Mouse (Mus musculus) forebrain, embryonic 11.5 days (tissue): Measurements from ENCODE around the gene Glrx3. TPM values are rescaled to one million over a fixed set of nuclear protein-coding genes. Genes with fewer than 3 reads are reported as not detected.

Experiments used
- ATAC-seq: fragments of 200-750 bp; cut with Nextera tagmentation; replicated peaks from 2 replicates; pipeline ENCODE4 v1.8.0; 2017; ENCODE audit warnings: moderate TSS enrichment; ENCODE audit not compliant: low FRiP score
- DNase-seq: peaks from one replicate; pipeline ENCODE4 v3.0.0-alpha.2; 2017; ENCODE audit warnings: low spot score
- H3K27ac ChIP-seq: fragments of 300-500 bp; sonication (generic); 2 replicates; pipeline ENCODE4 v1.5.1; 2014; ENCODE audit warnings: low read depth, low read length
- H3K27me3 ChIP-seq: fragments of 300-500 bp; sonication (generic); 2 replicates; pipeline ENCODE4 v1.6.1; 2014; ENCODE audit warnings: mild to moderate bottlenecking, low read length, mixed read lengths; ENCODE audit not compliant: control insufficient read depth, insufficient read depth
- H3K36me3 ChIP-seq: fragments of 300-500 bp; sonication (generic); 2 replicates; pipeline ENCODE4 v1.6.1; 2014; ENCODE audit warnings: mild to moderate bottlenecking, low read length, moderate library complexity, mixed read lengths; ENCODE audit not compliant: control insufficient read depth, insufficient read depth
- H3K4me1 ChIP-seq: fragments of 300-500 bp; sonication (generic); replicated peaks from 2 replicates; pipeline ENCODE4 v1.6.1; 2014; ENCODE audit warnings: low read length, mixed read lengths; ENCODE audit not compliant: control insufficient read depth, insufficient read depth
- H3K4me2 ChIP-seq: fragments of 300-500 bp; sonication (generic); 2 replicates; pipeline ENCODE4 v1.6.1; 2014; ENCODE audit warnings: low read depth, mild to moderate bottlenecking, low read length, moderate library complexity, mixed read lengths; ENCODE audit not compliant: severe bottlenecking
- H3K4me3 ChIP-seq: fragments of 300-500 bp; sonication (generic); 2 replicates; pipeline ENCODE4 v1.5.1; 2014; ENCODE audit warnings: low read depth, low read length
- H3K9ac ChIP-seq: fragments of 300-500 bp; sonication (generic); 2 replicates; pipeline ENCODE4 v1.6.1; 2014; ENCODE audit warnings: low read length
- H3K9me3 ChIP-seq: fragments of 300-500 bp; sonication (generic); 2 replicates; pipeline ENCODE4 v1.6.1; 2016; ENCODE audit warnings: low read length, mixed read lengths; ENCODE audit not compliant: control insufficient read depth
- WGBS: fragments of 180-500 bp; shearing (Covaris S2); extraction: QIAGEN DNeasy Blood & Tissue Kit; methylation state at CpG from one replicate; pipeline ENCODE4 v1.1.7; 2014; 5-methylcytosine and 5-hydroxymethylcytosine counted together
- polyA plus RNA-seq: library from polyadenylated mRNA; unstranded; fragments of >200 nt; fragmentation: Nextera tagmentation; extraction: Ambion mirVana; gene quantifications from 2 replicates; pipeline ENCODE4 v1.2.1, GENCODE M21; 2014

Gene Glrx3
- polyA plus RNA-seq = 285 and 290 TPM in 2 replicates

DNA sequence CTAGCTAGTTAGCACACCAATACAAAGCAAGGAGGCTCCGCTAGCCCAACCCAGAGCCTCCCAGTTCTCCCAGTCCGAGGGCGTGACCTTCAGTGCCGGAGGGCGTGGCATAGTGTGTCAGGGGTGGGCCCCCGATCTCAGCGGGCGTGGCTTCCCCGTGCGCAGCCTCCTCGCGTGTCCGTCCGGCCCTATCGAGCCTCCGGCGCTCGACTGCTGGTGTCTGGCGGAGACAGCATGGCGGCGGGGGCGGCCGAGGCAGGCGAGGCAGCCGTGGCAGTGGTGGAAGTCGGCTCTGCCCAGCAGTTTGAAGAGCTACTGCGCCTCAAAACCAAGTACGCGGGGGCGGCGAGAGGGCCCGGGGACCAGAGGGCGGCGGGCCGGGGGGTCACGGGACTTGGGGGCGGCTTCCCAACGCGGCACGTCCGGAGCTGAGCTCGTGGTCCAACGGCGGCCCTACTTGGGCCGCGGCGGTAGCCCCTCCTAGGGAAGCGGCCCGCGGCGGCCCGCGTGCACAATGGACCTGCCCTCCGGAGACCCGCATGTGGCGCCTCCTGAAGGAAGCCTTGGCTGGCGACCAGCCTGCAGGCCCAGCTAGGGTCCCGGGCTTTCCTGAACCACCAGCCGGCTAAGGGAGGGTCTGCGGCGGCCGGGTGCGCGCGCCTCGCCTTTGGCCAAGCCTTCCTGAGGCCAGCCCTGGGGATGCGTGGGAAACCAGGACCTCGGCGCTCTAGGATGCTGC is at the start of gene Glrx3:
Gene Glrx3, plus strand, starts transcription at position 175 of the 739 bp plus-strand sequence.
- peak within 1 kb of the TSS; percentile 75 for H3K4me2 ChIP-seq
- ATAC-seq (peak; percentile 96), DNase-seq (peak; percentile 97)
- under 1% methylated on average over 62 of the region's 69 CpGs for WGBS
- H3K36me3 ChIP-seq = no peaks in the 10 kb centered on the region
- peak within 1 kb of the TSS; percentile 62 for H3K27ac ChIP-seq
- 0 out of 2 replicates have a peak, but pooled peaks cover 3% of the 10 kb centered on the region for H3K4me1 ChIP-seq
- H3K9me3 ChIP-seq = no peaks in the 10 kb centered on the region
- H3K4me3 ChIP-seq = peak within 1 kb of the TSS; percentile 96
- H3K27me3 ChIP-seq = no peaks in the 10 kb centered on the region
- peak within 1 kb of the TSS; percentile 96 for H3K9ac ChIP-seq

DNA sequence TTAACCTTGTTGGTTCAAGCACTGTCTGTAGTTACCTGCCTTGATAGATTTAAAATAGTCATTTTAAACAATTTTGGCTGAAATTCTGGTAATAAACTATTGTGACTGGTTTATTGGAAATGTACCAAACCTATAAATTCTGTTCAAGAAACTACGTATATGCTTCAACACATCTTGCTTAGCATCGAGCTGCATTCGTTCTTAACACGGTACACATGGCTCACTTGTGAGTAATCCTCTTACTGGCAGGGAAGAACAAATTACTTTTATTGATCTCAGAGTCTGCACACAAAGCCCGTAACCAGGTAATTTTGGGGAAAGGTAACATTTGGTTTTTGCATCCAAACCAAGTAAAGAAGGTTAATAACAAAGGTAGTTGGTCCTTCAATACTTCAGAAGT is 49.6 kb upstream of the Glrx3 start:
- H3K4me2 ChIP-seq = no peak overlapping the region
- H3K9ac ChIP-seq = no peak overlapping the region
- H3K36me3 ChIP-seq = no peaks in the 10 kb centered on the region
- no peaks in the 10 kb centered on the region for H3K4me1 ChIP-seq
- WGBS = 90% methylated on average over 5 of the region's 5 CpGs
- no peaks in the 10 kb centered on the region for H3K27me3 ChIP-seq
- H3K27ac ChIP-seq = no peak overlapping the region
- DNase-seq (no peak), ATAC-seq (no peak)
- H3K4me3 ChIP-seq = no peak overlapping the region
- H3K9me3 ChIP-seq = no peaks in the 10 kb centered on the region

DNA sequence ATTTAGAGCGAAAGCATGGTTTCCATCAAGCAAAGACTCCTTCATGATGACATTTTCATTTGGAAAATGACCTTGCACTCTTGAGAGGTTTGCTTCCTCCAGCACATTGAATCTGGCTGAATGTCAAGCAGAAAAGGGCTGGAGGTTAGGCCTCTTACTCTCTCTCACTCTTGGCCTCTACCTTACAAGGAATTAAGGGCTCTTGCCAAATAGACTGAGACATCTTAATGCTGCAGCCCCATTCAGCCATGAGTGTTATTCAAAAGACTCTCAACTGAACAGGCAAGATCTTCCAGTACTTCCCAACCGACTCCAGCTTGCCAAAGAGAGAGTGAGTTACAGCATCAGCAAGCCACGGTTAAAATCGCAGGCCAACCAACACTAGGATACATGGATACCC is 42.0 kb upstream of the Glrx3 start:
- H3K4me1 ChIP-seq = no peaks in the 10 kb centered on the region
- 96% methylated on average over 4 of the region's 4 CpGs for WGBS
- ATAC-seq = no peak
- H3K4me2 ChIP-seq = no peak overlapping the region
- DNase-seq = no peak
- H3K27me3 ChIP-seq = no peaks in the 10 kb centered on the region
- no peaks in the 10 kb centered on the region for H3K9me3 ChIP-seq
- no peaks in the 10 kb centered on the region for H3K36me3 ChIP-seq
- H3K27ac ChIP-seq = no peak overlapping the region
- no peak overlapping the region for H3K4me3 ChIP-seq
- no peak overlapping the region for H3K9ac ChIP-seq

DNA sequence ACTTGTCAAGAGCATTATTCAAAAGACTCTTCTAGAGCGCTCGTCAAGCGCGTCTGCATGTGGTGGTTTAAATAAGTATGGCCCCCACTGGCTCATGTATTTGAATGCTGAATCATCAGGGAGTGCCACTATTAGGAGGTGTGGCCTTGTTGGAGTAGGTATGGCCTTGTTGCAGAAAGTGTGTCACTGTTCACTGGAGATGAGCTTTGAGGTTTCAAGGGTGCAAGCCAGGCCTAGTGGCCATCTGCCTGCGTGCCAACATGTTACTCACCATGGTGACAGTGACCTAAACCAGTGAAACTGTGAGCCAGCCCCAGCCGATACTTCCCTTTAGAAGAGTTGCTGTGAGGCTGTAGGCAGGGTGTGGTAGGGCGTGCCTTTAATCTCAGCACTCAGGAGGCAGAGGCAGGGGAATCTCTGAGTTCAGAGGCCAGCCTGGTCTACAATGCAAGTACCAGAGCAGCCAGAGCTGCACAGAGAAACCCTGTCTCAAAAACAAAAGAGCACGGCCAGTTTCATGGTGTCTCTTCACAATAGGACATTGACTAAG is 40.0 kb upstream of the Glrx3 start:
- WGBS = 93% methylated on average over 8 of the region's 8 CpGs
- no peak overlapping the region for H3K4me3 ChIP-seq
- DNase-seq (no peak), ATAC-seq (no peak)
- no peak overlapping the region for H3K9ac ChIP-seq
- H3K9me3 ChIP-seq = no peaks in the 10 kb centered on the region; the same call in 1 of the 2 replicates
- H3K27me3 ChIP-seq = no peaks in the 10 kb centered on the region
- no peaks in the 10 kb centered on the region for H3K4me1 ChIP-seq
- no peak overlapping the region for H3K4me2 ChIP-seq
- no peaks in the 10 kb centered on the region for H3K36me3 ChIP-seq
- no peak overlapping the region for H3K27ac ChIP-seq

DNA sequence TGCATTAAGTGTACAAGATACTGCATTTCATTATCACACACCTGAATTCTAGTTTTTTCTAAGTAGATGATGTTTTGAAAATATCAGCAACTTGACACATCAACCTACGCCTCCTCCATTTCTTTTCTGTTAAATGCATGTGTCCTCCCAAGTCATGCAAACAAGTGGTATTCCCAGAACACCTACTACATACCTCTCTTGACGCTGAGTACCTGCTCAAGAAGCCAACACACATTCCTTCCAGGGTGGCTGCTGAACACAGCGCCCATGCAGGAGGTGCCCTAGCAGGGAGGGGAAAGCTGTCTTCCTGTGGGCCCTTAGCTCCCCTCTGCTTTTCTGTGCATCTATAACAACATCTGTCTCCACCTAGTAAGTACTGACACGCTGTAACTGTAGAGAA is 38.4 kb upstream of the Glrx3 start:
- Histone ChIP-seq H3K4me3 (no peak overlapping the region), H3K9ac (no peak overlapping the region), H3K4me2 (no peak overlapping the region), H3K4me1 (no peaks in the 10 kb centered on the region), H3K36me3 (no peaks in the 10 kb centered on the region), H3K27me3 (no peaks in the 10 kb centered on the region), H3K9me3 (no peaks in the 10 kb centered on the region; the same call in 1 of the 2 replicates), H3K27ac (no peak overlapping the region)
- no peak for ATAC-seq
- WGBS = 91% methylated on average over 4 of the region's 4 CpGs
- no peak for DNase-seq

DNA sequence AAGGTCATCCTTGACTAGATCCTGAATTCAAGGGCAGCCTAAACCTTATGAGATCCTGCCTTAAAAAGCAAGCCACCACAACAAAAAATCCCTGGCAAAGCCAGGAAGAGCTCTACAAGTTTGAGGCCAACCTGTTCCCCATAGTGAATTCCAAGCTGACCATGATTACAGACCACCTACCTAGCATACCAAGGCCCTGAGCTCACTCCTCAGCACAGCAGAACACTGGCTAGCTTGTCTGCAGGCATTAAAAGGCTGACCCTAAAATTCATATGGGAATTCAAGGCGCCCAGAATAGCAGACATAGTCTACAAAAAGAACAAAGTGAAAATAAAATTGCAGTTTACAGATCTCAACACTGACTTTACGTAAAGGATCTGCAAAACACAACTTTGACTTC is 33.3 kb upstream of the Glrx3 start:
- Histone ChIP-seq H3K4me1 (no peaks in the 10 kb centered on the region), H3K27ac (no peak overlapping the region), H3K27me3 (no peaks in the 10 kb centered on the region), H3K4me3 (no peak overlapping the region), H3K9me3 (no peaks in the 10 kb centered on the region; the same call in 1 of the 2 replicates), H3K36me3 (no peaks in the 10 kb centered on the region), H3K4me2 (no peak overlapping the region), H3K9ac (no peak overlapping the region)
- ATAC-seq (no peak), DNase-seq (no peak)
- WGBS = 89% methylated on average over 2 of the region's 2 CpGs

DNA sequence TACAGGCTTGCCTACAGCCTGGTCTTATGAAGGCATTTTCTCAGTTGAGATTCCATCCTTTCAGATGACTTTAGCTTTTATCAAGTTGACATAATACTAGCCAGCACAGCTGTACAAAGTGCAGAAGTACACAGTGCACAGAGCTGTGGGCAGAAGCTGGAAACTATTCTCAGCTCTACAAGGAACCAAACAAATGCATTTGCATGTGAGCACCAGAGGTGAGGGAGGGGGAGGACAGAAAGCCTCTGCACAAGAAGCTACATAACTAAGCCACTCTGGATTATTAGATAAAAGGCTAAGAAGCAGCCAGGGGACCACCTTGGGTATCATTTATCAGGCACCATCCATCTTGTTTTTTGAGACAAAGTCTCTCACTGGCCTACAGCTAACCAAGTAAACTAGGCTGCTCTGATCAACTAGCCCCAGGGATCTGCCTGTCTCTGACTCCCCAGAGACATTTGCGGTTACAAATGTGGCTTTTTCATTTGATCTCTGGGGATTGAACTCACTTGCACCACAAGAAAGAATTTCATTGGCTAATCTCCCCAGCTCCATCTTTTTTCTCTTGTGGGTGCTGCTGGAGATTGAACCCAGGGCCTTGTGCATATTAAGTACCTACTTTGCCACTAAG is 29.9 kb upstream of the Glrx3 start:
- H3K27ac ChIP-seq = no peak overlapping the region
- H3K9me3 ChIP-seq = no peaks in the 10 kb centered on the region
- H3K4me1 ChIP-seq = peaks cover 2% of the 10 kb centered on the region; the same call in 1 of the 2 replicates
- no peak for DNase-seq
- 78% methylated on average over 1 of the region's 1 CpGs for WGBS
- H3K4me3 ChIP-seq = no peak overlapping the region
- no peak overlapping the region for H3K4me2 ChIP-seq
- H3K36me3 ChIP-seq = no peaks in the 10 kb centered on the region
- H3K9ac ChIP-seq = no peak overlapping the region
- ATAC-seq = no peak
- H3K27me3 ChIP-seq = no peaks in the 10 kb centered on the region

DNA sequence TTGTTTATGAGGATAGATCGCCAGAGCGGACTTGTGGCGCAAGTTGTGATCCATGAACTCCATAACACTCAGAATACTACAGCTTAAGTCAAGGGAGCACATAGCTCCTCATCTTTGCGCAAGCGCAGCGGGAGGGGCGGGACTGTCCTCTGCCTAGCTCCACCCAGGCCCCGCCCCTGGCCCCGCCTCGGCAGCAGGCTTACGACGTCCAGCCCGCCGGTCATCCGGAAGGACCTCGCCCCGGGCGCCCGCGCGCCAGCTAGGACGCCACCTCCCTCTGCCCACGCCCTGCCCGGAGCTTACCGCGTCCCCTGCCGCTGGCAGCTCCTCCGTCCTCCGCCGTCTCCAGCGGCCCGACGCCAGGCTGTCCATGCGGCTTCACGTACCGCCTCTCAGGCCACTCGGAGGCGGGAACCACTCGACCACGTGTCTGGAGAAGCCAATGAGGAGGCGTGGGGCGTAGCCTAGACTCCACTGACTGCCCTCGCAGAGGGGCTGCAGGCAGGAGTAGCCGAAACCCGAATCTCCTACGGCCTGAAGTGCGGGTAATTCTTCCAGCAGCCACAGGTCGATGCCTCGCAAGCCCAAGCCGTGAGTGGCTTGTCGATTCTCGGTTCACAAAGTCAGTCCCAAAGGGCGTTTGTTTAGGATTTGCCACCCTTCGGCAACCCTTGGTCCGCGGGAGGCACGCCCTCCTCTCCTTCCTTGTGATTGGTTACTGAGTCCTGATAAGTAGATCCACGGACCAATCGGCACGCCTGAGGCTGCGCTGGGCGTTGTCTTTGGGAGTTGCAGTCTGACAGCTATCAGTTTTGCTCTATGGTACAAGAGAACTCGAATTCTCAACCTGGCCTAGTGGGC is 26.8 kb upstream of the Glrx3 start, which contains the start of gene 9430038I01Rik:
Gene 9430038I01Rik, minus strand, starts transcription at position 426 of the 861 bp plus-strand sequence.
- Histone ChIP-seq H3K9ac (peak within 1 kb of the TSS; percentile 70), H3K4me3 (peak within 1 kb of the TSS; percentile 81), H3K4me1 (peaks cover 2% of the 10 kb centered on the region; the same call in 1 of the 2 replicates), H3K4me2 (peak within 1 kb of the TSS; percentile 74), H3K27ac (peak within 1 kb of the TSS; percentile 66; the same call in 1 of the 2 replicates), H3K36me3 (no peaks in the 10 kb centered on the region), H3K27me3 (no peaks in the 10 kb centered on the region), H3K9me3 (no peaks in the 10 kb centered on the region)
- ATAC-seq (peak; percentile 100), DNase-seq (peak; percentile 97)
- WGBS = 0% methylated on average over 63 of the region's 63 CpGs
